Mouse (Mus musculus) right cerebral cortex, postnatal 14 days (tissue): Measurements from ENCODE around the gene Cdkl1.

Source experiments
- DNase-seq: peaks from one replicate; pipeline ENCODE4 v3.0.0; 2022

The Cdkl1 gene

DNA sequence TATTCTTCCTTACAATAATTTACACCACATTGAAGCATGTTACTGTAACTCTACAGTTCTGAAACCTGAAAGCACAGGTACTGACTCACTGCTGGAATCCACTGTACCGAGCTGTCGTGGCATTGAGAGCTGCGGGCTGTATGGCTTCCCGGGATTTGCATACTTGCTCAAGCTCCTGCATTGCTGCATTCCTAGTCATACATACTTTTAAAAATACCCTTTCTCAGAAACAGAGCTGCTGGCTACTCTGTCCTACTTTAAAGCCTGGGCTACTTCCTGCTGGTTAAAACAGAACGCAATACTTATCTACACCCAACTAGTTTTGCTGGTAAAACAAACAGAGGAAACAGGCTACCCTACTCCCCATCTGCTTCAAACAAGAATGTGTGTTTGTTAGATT, 46.9 kb downstream of the Cdkl1 start:
- no peak for DNase-seq

DNA sequence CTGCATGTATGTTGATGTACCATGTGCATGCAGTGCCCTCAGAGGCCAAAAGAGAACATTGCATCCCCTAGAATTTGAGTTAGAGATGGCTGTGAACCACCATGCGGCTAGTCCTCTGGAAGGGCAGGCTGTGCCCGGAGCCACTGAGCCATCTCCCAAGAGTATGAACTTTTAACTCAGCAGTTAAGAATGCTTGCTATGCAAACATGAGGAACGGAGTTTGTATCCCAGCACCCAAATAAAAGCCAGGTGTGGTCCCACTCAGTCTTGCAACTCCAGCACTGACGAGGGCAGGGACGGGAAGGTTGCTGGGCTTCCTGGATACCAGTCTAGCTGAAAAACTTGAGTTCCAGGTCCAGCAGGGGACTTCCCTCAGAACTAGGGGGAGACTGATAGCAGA, 49.1 kb downstream of the Cdkl1 start:
- no peak for DNase-seq

DNA sequence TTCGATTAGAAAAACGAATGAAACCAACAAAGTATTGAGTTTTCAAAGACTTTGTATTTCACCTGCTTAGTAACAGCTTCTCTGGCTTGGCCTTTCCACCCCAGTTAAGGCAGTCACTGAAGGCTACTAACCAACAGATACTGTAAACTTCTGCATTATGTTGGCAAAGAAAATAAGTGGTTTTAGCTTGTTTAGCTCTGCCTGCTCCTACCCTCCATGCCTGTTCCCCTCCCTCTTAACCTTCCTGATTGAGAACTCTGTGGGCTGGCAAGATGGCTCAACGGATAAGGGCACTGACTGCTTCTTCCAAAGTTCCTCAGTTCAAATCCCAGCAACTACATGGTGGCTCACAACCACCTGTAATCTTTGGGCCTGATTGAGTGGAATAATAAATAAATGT, 57.1 kb downstream of the Cdkl1 start:
- DNase-seq: no peak

DNA sequence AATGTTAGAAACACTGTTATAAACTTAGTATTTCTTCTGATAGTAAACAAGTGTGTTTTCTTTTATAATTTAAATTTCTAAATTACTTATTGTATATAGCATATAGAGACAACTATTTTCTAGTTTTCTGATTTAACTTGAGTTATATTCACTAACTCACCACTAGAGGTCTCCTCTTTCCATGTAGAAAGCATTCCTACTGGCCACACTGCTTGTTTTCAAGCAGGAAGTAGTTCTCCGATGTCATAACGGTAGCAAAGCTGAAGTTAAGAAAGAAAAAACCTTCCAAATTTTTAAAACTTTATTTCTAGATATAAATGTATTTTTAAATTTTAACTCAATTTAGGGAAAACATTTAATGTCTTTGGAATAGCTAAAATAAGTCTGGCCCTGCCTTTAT, 57.5 kb downstream of the Cdkl1 start:
- DNase-seq: no peak

DNA sequence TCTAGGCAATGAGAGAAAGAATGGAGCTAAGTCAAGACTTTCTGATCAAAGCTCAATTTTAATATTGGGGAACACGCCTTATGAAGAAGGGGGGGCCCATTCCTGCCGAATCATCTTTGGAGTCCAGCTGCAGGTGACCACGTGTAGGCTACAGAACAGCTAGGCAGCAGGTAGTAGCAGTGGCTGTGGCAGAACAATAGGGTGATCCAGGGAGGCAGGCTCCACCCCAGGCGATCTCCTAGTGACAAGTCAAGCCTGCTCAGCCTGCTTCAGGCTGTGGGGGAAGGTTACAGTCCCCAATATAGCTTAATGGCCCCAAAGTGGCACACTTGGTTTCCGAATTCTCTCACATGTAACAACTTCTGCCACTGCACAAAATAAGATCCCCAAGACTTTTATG, 58.8 kb downstream of the Cdkl1 start:
- no peak for DNase-seq

DNA sequence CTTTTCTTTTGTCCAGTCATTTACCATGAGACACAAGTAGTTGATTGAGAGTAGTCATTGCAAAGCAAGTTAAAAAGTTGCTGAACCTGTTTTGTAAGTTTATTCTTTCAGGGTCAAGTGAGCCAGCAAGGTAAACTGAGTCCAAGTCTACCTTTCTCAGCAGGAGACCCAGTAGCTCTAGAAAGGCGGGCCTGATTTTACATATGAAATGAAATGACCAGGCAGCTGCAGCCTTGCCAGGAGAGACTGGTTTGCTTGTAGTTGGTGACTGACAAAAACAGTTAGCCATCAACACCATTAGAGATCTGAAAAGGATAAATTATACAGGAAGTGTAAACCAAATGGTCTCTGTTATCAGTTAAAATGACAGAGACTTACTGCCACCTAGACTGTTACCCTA, 60.8 kb downstream of the Cdkl1 start:
- no peak for DNase-seq

DNA sequence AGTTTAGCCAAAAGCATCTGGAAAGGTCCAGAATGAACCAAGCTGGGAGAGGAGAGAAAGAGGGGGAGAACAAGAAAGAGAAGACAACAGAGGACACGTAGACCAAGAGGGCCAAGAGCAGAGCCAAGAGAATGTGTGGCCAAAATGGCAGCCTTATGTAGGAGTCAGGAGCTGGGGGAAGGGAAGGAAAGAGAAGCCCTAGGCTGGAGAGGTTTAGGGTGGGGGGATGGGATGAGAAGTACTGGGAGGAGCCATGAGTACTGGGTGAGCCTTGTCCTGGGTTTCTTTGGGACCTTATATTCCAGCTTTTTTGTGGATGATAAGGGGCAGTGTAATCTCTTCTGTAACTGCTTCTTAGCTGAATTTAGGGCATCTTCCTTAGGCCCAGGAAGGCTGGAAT, 61.8 kb downstream of the Cdkl1 start:
- no peak for DNase-seq

DNA sequence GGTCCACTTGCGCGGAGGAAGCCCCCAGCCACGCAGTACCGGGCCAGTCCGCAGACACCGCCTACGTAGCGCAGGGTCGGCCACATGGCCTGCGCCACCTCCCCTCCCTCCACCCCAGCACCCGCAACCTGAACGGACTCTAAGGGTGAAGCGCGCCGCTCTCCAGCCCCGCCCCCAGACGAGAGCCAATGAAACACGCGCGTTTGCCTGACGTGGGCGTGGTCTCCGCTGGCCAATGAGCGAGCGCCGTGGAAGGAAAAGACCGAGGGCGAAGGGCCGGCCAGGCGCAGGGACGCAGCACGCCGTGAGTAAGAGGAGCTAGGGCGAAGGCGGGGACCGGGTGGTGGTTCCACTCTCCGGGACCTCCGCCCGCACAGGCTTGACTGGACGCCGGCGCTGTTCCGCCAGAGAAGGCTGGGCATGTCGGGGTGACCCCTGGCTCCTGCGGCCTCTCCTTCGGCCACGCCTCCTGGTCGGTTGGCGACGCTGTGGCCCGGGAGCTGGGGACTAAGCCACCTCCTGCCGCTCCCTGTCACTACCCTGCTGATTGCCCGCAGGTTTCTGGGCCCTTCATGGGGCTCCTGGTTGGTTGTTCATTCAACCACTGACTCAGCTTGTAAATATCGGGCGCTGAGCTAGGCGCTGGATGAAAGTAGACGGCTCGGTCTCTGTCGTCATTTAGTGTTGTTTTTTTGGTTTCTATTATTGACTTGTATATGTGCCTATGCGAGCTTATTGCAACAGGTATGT, 66.2 kb downstream of the Cdkl1 start, which contains the start of the genes L2hgdh and Atp5s:
Gene L2hgdh, minus strand, starts transcription at position 163 of the 750 bp plus-strand sequence.
Gene Atp5s, plus strand, starts transcription at position 240 of the 750 bp plus-strand sequence.
- DNase-seq: peak; percentile 93

DNA sequence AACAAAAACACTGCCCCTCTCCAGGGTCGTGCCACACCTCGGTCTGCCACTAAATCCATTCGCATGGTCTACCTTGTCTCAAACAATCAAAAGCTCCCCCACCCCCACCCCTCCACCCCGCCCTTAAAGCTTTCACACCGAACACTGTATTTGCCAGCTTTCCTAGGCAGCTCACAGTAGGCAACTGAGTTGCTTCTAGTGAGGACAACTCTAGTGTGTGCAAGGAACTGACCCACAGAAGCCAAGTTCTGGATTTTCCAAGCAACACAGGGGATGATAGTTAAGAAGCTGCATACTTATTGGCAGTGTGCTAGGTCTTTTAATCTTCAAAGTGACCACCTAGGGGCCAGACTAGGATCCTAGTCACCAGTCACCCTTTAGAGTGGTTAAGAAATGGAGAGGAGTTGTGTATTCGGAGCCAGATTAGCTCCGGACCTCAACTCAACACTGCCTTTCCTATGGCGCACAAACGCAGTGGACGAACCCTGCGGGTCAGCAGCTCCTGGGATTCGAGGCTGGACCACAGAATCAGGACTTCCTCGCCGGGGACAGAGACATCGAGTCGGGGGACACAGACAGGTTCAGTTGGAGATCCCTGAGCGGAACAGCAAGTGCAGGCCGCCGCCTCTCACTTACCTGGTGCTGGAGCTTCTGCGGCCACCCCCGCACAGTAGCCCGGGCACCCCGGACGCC, 66.9 kb downstream of the Cdkl1 start:
- DNase-seq: no peak

DNA sequence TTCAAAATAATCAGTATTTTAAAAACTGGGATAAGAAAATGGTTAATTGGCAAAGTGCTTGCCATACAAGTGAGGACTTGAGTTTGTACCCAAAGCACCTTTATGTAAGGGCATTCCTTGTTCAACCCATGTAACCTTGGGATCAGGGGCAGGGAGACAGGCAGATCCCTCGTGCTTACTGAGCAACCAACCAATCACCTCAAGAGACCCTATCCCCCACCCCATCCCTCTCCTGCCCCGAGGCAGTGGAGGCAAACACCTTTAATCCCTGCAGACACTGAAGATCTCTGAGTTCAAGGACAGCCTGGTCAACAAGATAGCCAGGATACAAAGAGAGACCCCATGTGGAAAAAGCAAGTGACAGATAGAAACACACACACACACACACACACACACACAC, 67.7 kb downstream of the Cdkl1 start:
- DNase-seq: no peak

DNA sequence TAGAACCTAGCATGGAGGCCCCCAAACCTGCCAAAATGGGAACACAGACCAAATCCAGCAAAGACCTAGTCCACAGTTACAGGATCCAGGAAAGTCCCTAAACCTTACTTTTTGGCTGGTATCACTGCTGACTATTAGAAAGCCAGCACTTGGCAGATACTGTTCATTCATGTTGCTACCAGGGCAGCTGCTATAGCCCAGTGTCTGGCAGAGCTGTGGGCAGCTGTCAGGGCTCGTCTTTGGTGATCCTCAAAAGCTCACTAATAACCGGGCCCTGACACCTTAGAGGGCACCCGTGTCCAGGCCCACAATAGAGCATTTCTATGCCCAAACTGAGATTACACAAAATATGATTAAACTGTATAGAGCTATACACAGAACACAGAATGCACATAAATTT, 68.2 kb downstream of the Cdkl1 start:
- no peak for DNase-seq

DNA sequence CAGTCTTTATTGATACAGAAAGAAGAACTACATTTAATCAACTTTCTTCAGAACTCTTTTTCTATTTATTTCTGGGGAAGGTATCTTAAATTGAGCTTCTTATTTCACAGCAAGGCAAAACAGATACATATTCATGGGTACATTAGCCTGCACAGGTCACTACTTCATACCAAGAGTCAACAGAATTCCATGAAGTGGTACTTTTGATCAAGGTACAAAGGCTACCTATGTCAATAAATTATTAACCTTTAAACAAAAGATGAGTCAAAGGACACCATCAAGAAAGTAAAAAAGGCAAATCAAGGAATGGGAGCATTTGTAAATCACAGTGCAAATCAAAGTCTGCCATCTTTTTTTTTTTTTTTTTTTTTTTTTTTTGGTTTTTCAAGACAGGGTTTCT, 77.4 kb downstream of the Cdkl1 start:
- no peak for DNase-seq

DNA sequence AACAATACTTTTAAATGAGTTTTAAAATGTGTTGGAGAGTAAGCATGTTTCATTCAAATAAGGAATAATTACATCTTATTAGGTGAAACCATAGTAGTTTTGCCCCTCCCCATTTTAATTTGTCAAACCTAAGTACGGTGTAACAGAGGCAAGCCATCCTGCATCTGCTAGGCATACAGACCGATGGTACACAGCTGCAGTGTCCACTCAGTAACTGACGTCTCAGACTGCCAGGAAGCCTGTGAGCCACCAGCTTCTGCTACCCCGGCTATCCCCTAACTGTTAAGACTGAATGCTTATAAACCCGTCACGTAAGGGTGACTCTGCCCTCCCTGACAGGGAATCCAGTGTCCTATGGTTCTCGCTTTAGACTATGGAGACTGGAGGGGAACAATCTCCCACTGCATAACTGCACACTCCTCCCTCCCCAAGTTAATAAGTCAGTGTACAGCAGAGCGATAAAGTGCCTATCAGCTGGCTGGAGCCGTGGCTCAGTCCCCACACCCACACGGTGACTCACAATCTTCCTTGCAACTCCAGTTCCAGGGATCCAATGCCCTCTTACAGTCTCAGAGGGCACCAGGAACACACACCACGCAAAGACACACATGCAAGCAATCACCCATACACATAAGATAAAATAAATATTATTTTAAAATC, 86.1 kb downstream of the Cdkl1 start:
- no peak for DNase-seq

DNA sequence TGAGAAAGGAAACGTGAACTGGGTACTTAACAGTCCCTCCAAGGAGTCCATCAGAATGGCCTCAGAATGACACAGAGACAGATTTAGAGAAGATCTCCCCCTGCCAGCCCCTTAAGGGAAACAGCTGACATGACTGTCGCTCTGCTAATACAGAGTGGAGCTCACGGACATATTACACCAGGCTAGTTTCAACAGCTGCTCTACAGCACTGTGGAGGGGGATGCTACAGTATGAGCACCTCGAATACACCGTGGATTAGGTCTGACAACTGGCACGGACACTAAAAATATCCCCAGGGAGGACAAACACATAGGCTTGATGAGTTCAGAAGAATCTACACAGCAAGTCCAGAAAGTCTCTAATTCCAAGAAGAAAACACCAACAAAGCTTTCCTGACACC, 92.7 kb downstream of the Cdkl1 start:
- DNase-seq: no peak
